Mouse (Mus musculus): ENCODE data around the gene Tenm3. TPM values are rescaled to one million over a fixed set of nuclear protein-coding genes. Genes with fewer than 3 reads are reported as not detected.
A peak's percentile ranks its signal among the peaks of the same experiment; 100 is the strongest.

Tenm3 gene
- polyA plus RNA-seq, 1 experiment from 2014 or later, result 4.7 TPM

DNA sequence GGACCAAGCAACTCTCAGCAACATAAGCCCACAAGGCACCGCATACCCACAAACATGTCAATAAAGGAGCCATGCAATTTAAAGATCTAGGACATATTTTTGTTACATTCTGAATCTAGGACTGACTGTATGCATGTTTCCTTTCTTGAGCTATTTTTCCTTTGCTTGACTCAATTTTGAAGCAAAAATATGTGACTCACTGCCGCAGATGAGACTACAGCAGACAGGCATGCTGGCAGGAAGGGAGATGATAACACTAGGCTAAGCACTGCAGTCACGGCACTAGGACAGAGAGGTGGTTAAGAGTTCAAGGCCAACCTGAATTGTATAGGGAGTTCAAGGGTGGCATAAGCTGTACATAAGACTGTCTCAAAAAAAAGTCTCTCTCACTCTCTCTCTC, 79.7 kb downstream of the Tenm3 start:
- WGBS (ENCODE audit: insufficient replicate concordance), result 61% methylated on average over 3 of the region's 3 CpGs
- H3K4me3 ChIP-seq (ENCODE audit: low read depth, low read length), result no peak overlapping the region

DNA sequence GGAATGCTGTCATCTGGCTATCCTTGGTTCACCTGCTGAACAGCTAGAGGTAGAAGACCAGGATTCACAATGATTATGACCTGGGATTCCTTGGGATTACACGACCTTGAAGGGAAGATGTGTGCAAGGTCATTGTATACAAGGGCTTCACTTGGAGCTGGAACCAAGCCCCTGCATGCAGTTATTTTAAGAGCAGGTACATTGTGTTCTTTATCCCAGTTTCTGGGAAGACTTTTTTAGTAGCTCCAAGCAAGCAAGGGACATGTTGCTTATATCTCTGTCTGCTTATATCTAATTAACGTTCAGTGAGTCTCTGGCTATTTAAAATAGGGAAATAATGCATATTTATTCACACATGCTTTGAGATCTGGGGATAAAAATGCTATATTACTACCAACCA, 86.9 kb downstream of the Tenm3 start:
- Histone ChIP-seq H3K27me3 (ENCODE audit: insufficient read depth, low read length) (no peaks in the 10 kb centered on the region), H3K4me2 (ENCODE audit: low read depth, low read length) (no peak overlapping the region), H3K27ac (ENCODE audit: low read depth) (no peak overlapping the region), H3K9ac (replicated peaks) (no peak overlapping the region), H3K4me1 (ENCODE audit: insufficient read depth) (no peaks in the 10 kb centered on the region), H3K36me3 (replicated peaks; ENCODE audit: insufficient read depth, low read length) (no peaks in the 10 kb centered on the region), H3K9me3 (ENCODE audit: low read length) (no peaks in the 10 kb centered on the region), H3K4me3 (ENCODE audit: low read depth, low read length) (no peak overlapping the region)
- 69% methylated on average over 2 of the region's 2 CpGs for WGBS (ENCODE audit: insufficient replicate concordance)
- TF ChIP-seq EP300 (IDR thresholded peaks at IDR 0.05; ENCODE audit: low read depth) (no peak), CTCF (IDR thresholded peaks at IDR 0.05; ENCODE audit: low read depth) (no peak)
- ATAC-seq, result no peak
- no peak for DNase-seq

More for the DNA sequence above, 79.7 kb downstream of the Tenm3 start:
- Histone ChIP-seq H3K36me3 (replicated peaks; ENCODE audit: insufficient read depth, low read length) (no peaks in the 10 kb centered on the region), H3K9me3 (ENCODE audit: low read length) (no peaks in the 10 kb centered on the region), H3K4me2 (ENCODE audit: low read depth, low read length) (no peak overlapping the region), H3K27me3 (ENCODE audit: insufficient read depth, low read length) (no peaks in the 10 kb centered on the region), H3K27ac (ENCODE audit: low read depth) (no peak overlapping the region), H3K4me1 (ENCODE audit: insufficient read depth) (no peaks in the 10 kb centered on the region), H3K9ac (replicated peaks) (no peak overlapping the region)
- TF ChIP-seq CTCF (IDR thresholded peaks at IDR 0.05; ENCODE audit: low read depth), result no peak
- no peak for TF ChIP-seq EP300 (IDR thresholded peaks at IDR 0.05; ENCODE audit: low read depth)
- ATAC-seq (no peak), DNase-seq (no peak)

DNA sequence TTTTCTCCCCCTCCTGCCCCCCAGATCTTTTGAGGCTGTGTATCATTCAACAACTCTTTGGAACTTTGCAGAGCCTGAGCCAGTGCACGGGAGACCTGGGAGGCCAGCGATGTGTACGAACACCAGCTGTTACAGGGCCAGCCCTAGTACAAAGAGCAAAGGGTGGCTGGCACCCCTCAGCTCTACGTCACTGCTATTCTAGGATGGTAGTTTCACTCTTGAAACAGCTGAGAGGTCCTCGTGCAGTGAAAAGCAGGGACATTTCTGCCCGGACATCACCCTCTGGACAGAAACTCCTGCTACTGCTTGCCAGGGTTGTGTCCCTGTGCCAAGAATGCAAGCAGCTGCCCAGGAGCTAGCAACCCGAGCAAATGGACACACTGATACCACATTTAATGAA, 88.3 kb downstream of the Tenm3 start:
- WGBS (ENCODE audit: insufficient replicate concordance), result 49% methylated on average over 7 of the region's 7 CpGs
- ATAC-seq (peak; percentile 99), DNase-seq (peak; percentile 41)
- H3K9ac ChIP-seq (replicated peaks), result no peak overlapping the region
- H3K4me3 ChIP-seq (ENCODE audit: low read depth, low read length), result no peak overlapping the region
- no peaks in the 10 kb centered on the region for H3K4me1 ChIP-seq (ENCODE audit: insufficient read depth)
- peak overlapping the region; percentile 60; the same call in 1 of the 2 replicates for H3K27ac ChIP-seq (ENCODE audit: low read depth)
- peak overlapping the region; percentile 22; the same call in 1 of the 2 replicates for H3K4me2 ChIP-seq (ENCODE audit: low read depth, low read length)
- no peak for TF ChIP-seq EP300 (IDR thresholded peaks at IDR 0.05; ENCODE audit: low read depth)
- TF ChIP-seq CTCF (IDR thresholded peaks at IDR 0.05; ENCODE audit: low read depth), result no peak
- H3K27me3 ChIP-seq (ENCODE audit: insufficient read depth, low read length), result no peaks in the 10 kb centered on the region
- no peaks in the 10 kb centered on the region for H3K36me3 ChIP-seq (replicated peaks; ENCODE audit: insufficient read depth, low read length)
- no peaks in the 10 kb centered on the region for H3K9me3 ChIP-seq (ENCODE audit: low read length)

DNA sequence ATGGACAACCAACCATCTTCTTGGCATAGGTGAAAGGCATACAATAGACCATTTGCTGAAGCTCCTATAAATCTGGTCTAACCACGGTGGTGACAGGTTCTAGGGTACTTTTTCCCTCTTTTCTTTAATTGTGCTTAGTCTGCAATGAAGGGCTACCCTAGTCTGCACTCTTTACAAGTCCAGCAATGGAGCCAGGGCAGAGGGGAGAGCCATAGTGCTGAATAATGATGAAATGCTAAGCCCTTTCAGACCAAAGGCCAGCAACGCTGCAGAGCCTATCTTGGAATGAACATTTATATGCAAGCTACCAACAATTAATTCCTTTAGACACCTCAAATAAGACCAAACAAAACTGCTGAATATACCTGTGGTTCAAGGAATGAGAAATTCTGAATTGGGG, 88.8 kb downstream of the Tenm3 start:
- H3K9me3 ChIP-seq (ENCODE audit: low read length), result no peaks in the 10 kb centered on the region
- WGBS (ENCODE audit: insufficient replicate concordance), result 71% methylated on average over 2 of the region's 2 CpGs
- H3K27ac ChIP-seq (ENCODE audit: low read depth), result 0 out of 2 replicates have a peak overlapping the region, but pooled peaks have one; percentile 16
- H3K4me3 ChIP-seq (ENCODE audit: low read depth, low read length), result no peak overlapping the region
- H3K4me1 ChIP-seq (ENCODE audit: insufficient read depth), result no peaks in the 10 kb centered on the region
- H3K36me3 ChIP-seq (replicated peaks; ENCODE audit: insufficient read depth, low read length), result no peaks in the 10 kb centered on the region
- ATAC-seq (peak; percentile 67), DNase-seq (no peak)
- H3K4me2 ChIP-seq (ENCODE audit: low read depth, low read length), result no peak overlapping the region
- no peak overlapping the region for H3K9ac ChIP-seq (replicated peaks)
- no peak for TF ChIP-seq EP300 (IDR thresholded peaks at IDR 0.05; ENCODE audit: low read depth)
- TF ChIP-seq CTCF (IDR thresholded peaks at IDR 0.05; ENCODE audit: low read depth), result no peak
- H3K27me3 ChIP-seq (ENCODE audit: insufficient read depth, low read length), result no peaks in the 10 kb centered on the region

DNA sequence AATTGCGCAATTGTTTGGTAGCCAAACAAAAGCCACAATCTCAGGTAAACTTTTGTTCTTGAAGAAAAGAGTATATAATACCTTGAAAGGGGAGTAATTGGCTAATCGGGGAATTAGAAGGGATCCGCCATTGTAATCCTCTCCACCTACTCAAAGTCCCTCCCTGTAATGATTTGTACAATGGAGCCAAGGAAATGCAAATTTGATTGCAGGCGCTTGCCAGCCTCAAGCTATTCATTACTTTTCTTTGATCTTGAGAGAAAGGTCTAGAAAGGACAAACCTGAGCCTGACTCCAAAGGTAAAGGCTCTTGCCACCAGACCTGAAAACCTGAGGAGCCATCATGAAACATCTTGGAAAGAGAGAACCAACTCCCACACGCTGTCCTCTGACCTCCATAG, 91.8 kb downstream of the Tenm3 start:
- H3K4me3 ChIP-seq (ENCODE audit: low read depth, low read length), result no peak overlapping the region
- TF ChIP-seq CTCF (IDR thresholded peaks at IDR 0.05; ENCODE audit: low read depth) (no peak), EP300 (IDR thresholded peaks at IDR 0.05; ENCODE audit: low read depth) (no peak)

DNA sequence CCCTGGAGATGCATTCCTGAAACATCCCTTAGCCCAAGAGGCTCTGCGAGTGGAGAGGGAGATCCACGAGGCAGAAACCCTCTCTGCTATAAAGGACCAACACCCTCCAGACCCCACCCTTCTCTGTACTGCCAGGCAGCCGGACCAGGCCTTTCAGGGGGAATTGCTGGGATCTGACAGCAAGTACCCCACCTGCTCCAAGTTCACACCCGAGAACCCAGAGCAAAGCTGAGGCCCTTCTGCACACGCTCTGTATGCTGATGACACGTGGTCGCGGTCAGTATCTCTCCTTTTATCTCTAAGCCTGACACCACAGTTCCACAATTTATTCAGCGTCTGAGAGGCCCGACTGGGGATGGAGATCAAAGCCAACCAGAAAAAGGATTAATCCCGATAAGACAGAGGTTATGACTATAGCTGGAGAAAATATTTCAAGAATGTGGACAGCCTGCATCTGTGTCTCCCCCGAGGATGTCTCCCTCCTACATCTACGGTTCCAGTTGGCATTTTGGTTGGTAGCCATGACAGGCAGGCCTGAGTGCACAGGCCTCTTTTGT, 95.2 kb downstream of the Tenm3 start:
- DNase-seq (no peak), ATAC-seq (no peak)
- TF ChIP-seq CTCF (IDR thresholded peaks at IDR 0.05; ENCODE audit: low read depth), result no peak
- no peak for TF ChIP-seq EP300 (IDR thresholded peaks at IDR 0.05; ENCODE audit: low read depth)
- H3K9ac ChIP-seq (replicated peaks), result no peak overlapping the region
- no peaks in the 10 kb centered on the region for H3K36me3 ChIP-seq (replicated peaks; ENCODE audit: insufficient read depth, low read length)
- 71% methylated on average over 13 of the region's 13 CpGs for WGBS (ENCODE audit: insufficient replicate concordance)
- no peak overlapping the region for H3K27ac ChIP-seq (ENCODE audit: low read depth)
- no peaks in the 10 kb centered on the region for H3K27me3 ChIP-seq (ENCODE audit: insufficient read depth, low read length)
- no peak overlapping the region for H3K4me2 ChIP-seq (ENCODE audit: low read depth, low read length)
- H3K4me3 ChIP-seq (ENCODE audit: low read depth, low read length), result no peak overlapping the region
- no peaks in the 10 kb centered on the region for H3K9me3 ChIP-seq (ENCODE audit: low read length)
- no peaks in the 10 kb centered on the region for H3K4me1 ChIP-seq (ENCODE audit: insufficient read depth)

More for the DNA sequence above, 91.8 kb downstream of the Tenm3 start:
- Histone ChIP-seq H3K4me1 (ENCODE audit: insufficient read depth) (no peaks in the 10 kb centered on the region), H3K4me2 (ENCODE audit: low read depth, low read length) (no peak overlapping the region), H3K27ac (ENCODE audit: low read depth) (no peak overlapping the region), H3K9ac (replicated peaks) (no peak overlapping the region), H3K9me3 (ENCODE audit: low read length) (no peaks in the 10 kb centered on the region), H3K27me3 (ENCODE audit: insufficient read depth, low read length) (no peaks in the 10 kb centered on the region), H3K36me3 (replicated peaks; ENCODE audit: insufficient read depth, low read length) (no peaks in the 10 kb centered on the region)
- no peak for ATAC-seq
- DNase-seq, result no peak
- WGBS (ENCODE audit: insufficient replicate concordance), result 84% methylated on average over 5 of the region's 5 CpGs

Data from liver, postnatal 0 days (tissue).